Mouse (Mus musculus): ENCODE data around the gene Efcab5.

DNA sequence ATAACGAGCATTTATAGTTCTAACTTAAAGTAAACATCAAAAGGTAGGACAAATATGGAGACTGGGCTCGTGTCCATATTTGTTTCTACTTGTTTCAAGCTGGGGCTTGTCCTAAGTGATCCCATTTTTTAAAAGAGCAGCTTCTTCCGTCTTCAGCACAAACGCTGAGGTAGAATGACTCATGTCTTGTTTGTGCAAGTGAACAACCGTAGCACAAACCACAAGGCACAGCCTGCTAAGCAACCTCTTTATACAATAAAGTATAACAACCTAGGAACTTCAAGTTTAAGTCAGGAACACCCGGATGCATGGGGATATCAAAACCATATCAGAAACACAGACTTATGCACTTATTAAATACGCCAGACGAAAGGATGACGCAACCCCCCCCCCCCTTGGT, 28.4 kb downstream of the Efcab5 start:
- no peak for TF ChIP-seq CTCF (IDR thresholded peaks at IDR 0.05; ENCODE audit: low read depth, low read length)
- TF ChIP-seq GATA1 (IDR thresholded peaks at IDR 0.05; ENCODE audit: borderline replicate concordance, low read length), result no peak
